ENCODE assay signal across 19 mouse cellular contexts in genomic region chr6:125671835-125672234, GRCm38 (mm10). TPM values are rescaled to one million over a fixed set of nuclear protein-coding genes. Genes with fewer than 3 reads are reported as not detected.
"Had no signal": no experiment of that assay in that cellular context is flagged by ENCODE, and none has a peak within 500 bp of the region (broad histone marks: within the 10 kb centered on the region; RNA-seq: fewer than 3 reads in every experiment).

No protein-coding gene starts in this region.

- H3K36me3 ChIP-seq: neural tube, embryonic 12.5 days; neural tube, embryonic 13.5 days; neural tube, embryonic 15.5 days; stomach, embryonic 15.5 days had no signal

- H3K4me3 ChIP-seq: neural tube, embryonic 12.5 days; neural tube, embryonic 13.5 days; neural tube, embryonic 15.5 days; stomach, embryonic 15.5 days had no signal

- H3K27ac ChIP-seq: neural tube, embryonic 12.5 days; neural tube, embryonic 13.5 days; neural tube, embryonic 15.5 days; stomach, embryonic 15.5 days; stomach, postnatal 0 days had no signal

- DNase-seq: retina, postnatal 1 day; right cerebral cortex, adult 18-20 months; right cerebral cortex, postnatal 14 days; right cerebral cortex, postnatal 25 days; right cerebral cortex, postnatal 4 days; spleen, adult 18-20 months; thymus, adult 18-20 months; thymus, adult 2 months; thymus, postnatal 14 days; thymus, postnatal 25 days; thymus, postnatal 36 days; thymus, postnatal 4 days had no signal

- H3K4me1 ChIP-seq: neural tube, embryonic 12.5 days; neural tube, embryonic 13.5 days; neural tube, embryonic 15.5 days; stomach, embryonic 15.5 days had no signal

- H3K27me3 ChIP-seq: neural tube, embryonic 12.5 days; neural tube, embryonic 13.5 days; neural tube, embryonic 15.5 days; stomach, embryonic 15.5 days had no signal

- H3K9ac ChIP-seq: neural tube, embryonic 12.5 days; neural tube, embryonic 13.5 days; neural tube, embryonic 15.5 days; stomach, embryonic 15.5 days had no signal

- H3K4me2 ChIP-seq: neural tube, embryonic 12.5 days; neural tube, embryonic 13.5 days; neural tube, embryonic 15.5 days; stomach, embryonic 15.5 days had no signal

- H3K9me3 ChIP-seq: neural tube, embryonic 12.5 days; neural tube, embryonic 13.5 days; neural tube, embryonic 15.5 days; stomach, embryonic 15.5 days had no signal

RNA-seq across cellular contexts. Expression of gene Ano2, which starts 18.4 kb away (rescaled TPM):
- total RNA-seq: neutrophil, adult 5-6 weeks had no signal
- polyA plus RNA-seq: spleen, adult 2 months had no signal
